Mouse (Mus musculus): ENCODE measurements at regions not wholly inside any gene's neighbourhood (a gene's known extent, or its start where the extent isn't known, plus 50 kb on each side); places are given as distances from the start of the nearest gene placed in this dataset.

GRCm38 (mm10) chr3:119653007-119653565, 131.2 kb downstream of the Ptbp2 start:
- DNase-seq (ENCODE audit: low spot score) = no peak

GRCm38 (mm10) chr3:119638633-119639032, 145.6 kb downstream of the Ptbp2 start:
- no peak for DNase-seq (ENCODE audit: low spot score)

GRCm38 (mm10) chr3:119635641-119636040, 148.6 kb downstream of the Ptbp2 start:
- DNase-seq (ENCODE audit: low spot score) = no peak

- no peak for DNase-seq (ENCODE audit: low spot score)
These were observed 150.8 kb downstream of the Ptbp2 start for GRCm38 (mm10) chr3:119633516-119633915.

- DNase-seq (ENCODE audit: low spot score) = no peak
These were observed 178.2 kb downstream of the Ptbp2 start for GRCm38 (mm10) chr3:119606116-119606515.

GRCm38 (mm10) chr3:119588872-119589416, 195.3 kb downstream of the Ptbp2 start:
- no peak for DNase-seq (ENCODE audit: low spot score)

- DNase-seq (ENCODE audit: low spot score) = no peak
These were observed 196.3 kb downstream of the Ptbp2 start for GRCm38 (mm10) chr3:119587971-119588370.

GRCm38 (mm10) chr3:119575516-119575915, 208.8 kb downstream of the Ptbp2 start:
- DNase-seq (ENCODE audit: low spot score) = no peak

- no peak for DNase-seq (ENCODE audit: low spot score)
These were observed 246.4 kb downstream of the Ptbp2 start for GRCm38 (mm10) chr3:119537884-119538283.

GRCm38 (mm10) chr3:119524510-119525123, 259.6 kb downstream of the Ptbp2 start:
- DNase-seq (ENCODE audit: low spot score) = no peak

- no peak for DNase-seq (ENCODE audit: low spot score)
These were observed 271.7 kb downstream of the Ptbp2 start for GRCm38 (mm10) chr3:119512596-119512995.

GRCm38 (mm10) chr3:119509132-119509531, 275.1 kb downstream of the Ptbp2 start:
- no peak for DNase-seq (ENCODE audit: low spot score)

GRCm38 (mm10) chr3:119503471-119503972, 280.7 kb downstream of the Ptbp2 start:
- DNase-seq (ENCODE audit: low spot score) = no peak

- DNase-seq (ENCODE audit: low spot score) = peak; percentile 73
These were observed 285.6 kb downstream of the Ptbp2 start for GRCm38 (mm10) chr3:119498711-119499110.

GRCm38 (mm10) chr3:119497880-119498279, 286.4 kb downstream of the Ptbp2 start:
- DNase-seq (ENCODE audit: low spot score) = no peak

GRCm38 (mm10) chr3:119494580-119494979, 289.7 kb downstream of the Ptbp2 start:
- no peak for DNase-seq (ENCODE audit: low spot score)

- DNase-seq (ENCODE audit: low spot score) = no peak
These were observed 291.6 kb downstream of the Ptbp2 start for GRCm38 (mm10) chr3:119492627-119493026.

GRCm38 (mm10) chr3:119489336-119489735, 294.9 kb downstream of the Ptbp2 start:
- no peak for DNase-seq (ENCODE audit: low spot score)
